Mouse (Mus musculus) small intestine, adult 2 months (tissue): ENCODE measurements around the gene Gm4792.

Experiments
- CTCF ChIP-seq: fragments of 200-500 bp; IDR thresholded peaks from 2 replicates; pipeline ENCODE4 v1.5.1; 2012; ENCODE audit warnings: low read depth, mild to moderate bottlenecking, control low read depth, inconsistent platforms, low read length, moderate library complexity, mixed read lengths; ENCODE audit not compliant: insufficient replicate concordance, insufficient read length; ENCODE audit errors: extremely low read depth
- POLR2A ChIP-seq: fragments of 200-500 bp; IDR thresholded peaks from 2 replicates; pipeline ENCODE4 v1.6.1; 2012; ENCODE audit warnings: low read depth, mild to moderate bottlenecking, control low read depth, inconsistent platforms, low read length, moderate library complexity

DNA sequence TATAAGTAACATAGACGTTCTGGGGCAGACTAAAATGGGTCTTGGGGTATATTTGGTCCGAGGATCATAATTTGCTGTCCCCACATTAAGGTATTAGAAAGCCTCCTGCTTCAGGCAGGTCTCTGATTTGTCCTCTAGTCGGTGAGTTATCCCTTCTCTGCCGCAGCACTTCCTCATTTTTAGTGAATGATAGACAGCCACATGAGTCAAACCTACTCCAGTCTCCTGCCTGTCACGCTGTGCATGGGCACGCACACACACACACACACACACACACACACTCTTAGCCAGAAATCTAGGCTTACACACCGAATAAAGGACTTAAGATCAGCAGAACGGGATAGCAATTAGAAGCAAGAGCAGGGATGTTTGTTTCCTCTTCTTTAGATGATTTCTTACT lies 34.8 kb upstream of the Gm4792 start:
- no peak for TF ChIP-seq CTCF
- TF ChIP-seq POLR2A: no peak
